In genomic region chr6:87104123-87104796, GRCm38 (mm10) we compare ENCODE assay signal across 27 mouse cellular contexts. TPM values are rescaled to one million over a fixed set of nuclear protein-coding genes. Genes with fewer than 3 reads are reported as not detected.
DNase-seq lines count a peak whose midpoint lies in the region; ATAC-seq and TF ChIP-seq lines count a peak whose summit lies in the region.
"Had no signal": no experiment of that assay in that cellular context is flagged by ENCODE, and none has a peak within 500 bp of the region (broad histone marks: within the 10 kb centered on the region; RNA-seq: fewer than 3 reads in every experiment).

D6Ertd527e (plus strand) TSS chr6:87104746.

- H3K9ac ChIP-seq in midbrain, embryonic 11.5 days (ENCODE audit: low read length) = no peak within 1 kb of the TSS
- no peak within 1 kb of the TSS for H3K9ac ChIP-seq in midbrain, embryonic 14.5 days (replicated peaks; ENCODE audit: low read length)
- no peak within 1 kb of the TSS for H3K9ac ChIP-seq in limb, embryonic 15.5 days
- H3K9ac ChIP-seq: forebrain, postnatal 0 days; heart, embryonic 13.5 days; hindbrain, embryonic 13.5 days had no signal

- TF ChIP-seq CTCF in thymus, adult 2 months (IDR thresholded peaks at IDR 0.05; ENCODE audit: borderline replicate concordance, control insufficient read depth, extremely low read depth, insufficient read depth, low read length, poor library complexity) = no peak

- intact Hi-C loops in heart, postnatal 25 days (cut with DNase I) = loop anchor here (5.0 kb wide), 1 partner anchor 108 kb away; no protein-coding TSS in a partner anchor

- 73% methylated on average over 11 of the region's 11 CpGs for WGBS in heart, embryonic 10.5 days
- 86% methylated on average over 11 of the region's 11 CpGs for WGBS in midbrain, embryonic 11.5 days
- WGBS in midbrain, embryonic 14.5 days = 88% methylated on average over 11 of the region's 11 CpGs
- WGBS in limb, embryonic 15.5 days = 81% methylated on average over 11 of the region's 11 CpGs
- WGBS in forebrain, embryonic 10.5 days = 87% methylated on average over 11 of the region's 11 CpGs
- 92% methylated on average over 11 of the region's 11 CpGs for WGBS in thymus, adult 2 months

- no peaks in the 10 kb centered on the region for H3K9me3 ChIP-seq in heart, embryonic 10.5 days
- no peaks in the 10 kb centered on the region for H3K9me3 ChIP-seq in midbrain, embryonic 11.5 days (ENCODE audit: control insufficient read depth, low read length)
- no peaks in the 10 kb centered on the region for H3K9me3 ChIP-seq in midbrain, embryonic 14.5 days (ENCODE audit: control insufficient read depth, low read length)
- H3K9me3 ChIP-seq in limb, embryonic 15.5 days = no peaks in the 10 kb centered on the region
- no peaks in the 10 kb centered on the region for H3K9me3 ChIP-seq in forebrain, embryonic 10.5 days
- H3K9me3 ChIP-seq: heart, embryonic 13.5 days; hindbrain, embryonic 10.5 days; hindbrain, embryonic 13.5 days had no signal

- H3K4me1 ChIP-seq in heart, embryonic 10.5 days = peaks cover 34% of the 10 kb centered on the region
- peaks cover 7% of the 10 kb centered on the region for H3K4me1 ChIP-seq in midbrain, embryonic 11.5 days (ENCODE audit: control insufficient read depth, insufficient read depth, low read length)
- H3K4me1 ChIP-seq in midbrain, embryonic 14.5 days (ENCODE audit: control insufficient read depth, insufficient read depth, low read length) = peaks cover 6% of the 10 kb centered on the region; the same call in 1 of the 2 replicates
- H3K4me1 ChIP-seq in limb, embryonic 15.5 days = peaks cover 43% of the 10 kb centered on the region
- peaks cover 31% of the 10 kb centered on the region for H3K4me1 ChIP-seq in forebrain, embryonic 10.5 days
- peaks cover 20% of the 10 kb centered on the region for H3K4me1 ChIP-seq in thymus, adult 2 months (replicated peaks; ENCODE audit: control insufficient read depth, insufficient read depth, low read length)

- no peak within 1 kb of the TSS for H3K4me3 ChIP-seq in heart, embryonic 10.5 days
- no peak within 1 kb of the TSS for H3K4me3 ChIP-seq in midbrain, embryonic 11.5 days (ENCODE audit: low read depth, low read length)
- H3K4me3 ChIP-seq in midbrain, embryonic 14.5 days (replicated peaks; ENCODE audit: low read depth, low read length) = no peak within 1 kb of the TSS
- H3K4me3 ChIP-seq in limb, embryonic 15.5 days = no peak within 1 kb of the TSS
- no peak within 1 kb of the TSS for H3K4me3 ChIP-seq in forebrain, embryonic 10.5 days
- H3K4me3 ChIP-seq in thymus, adult 2 months (ENCODE audit: control insufficient read depth, insufficient read depth, low read length) = no peak within 1 kb of the TSS
- H3K4me3 ChIP-seq: gastrocnemius, adult 2 months; heart, embryonic 13.5 days; hindbrain, embryonic 10.5 days; hindbrain, embryonic 13.5 days had no signal

- no peak for ATAC-seq in midbrain, embryonic 11.5 days (ENCODE audit: low FRiP score)
- no peak for ATAC-seq in midbrain, embryonic 14.5 days (ENCODE audit: low FRiP score, low TSS enrichment)
- ATAC-seq in limb, embryonic 15.5 days (ENCODE audit: insufficient number of reproducible peaks, low FRiP score, low TSS enrichment, low read depth) = no peak
- ATAC-seq: activated CD4-positive, CD25-positive, alpha-beta regulatory T cell, adult 4 months; CD4-positive, CD25-positive, alpha-beta regulatory T cell, adult 4 months; forebrain, embryonic 14.5 days; forebrain, postnatal 0 days; hindbrain, embryonic 16.5 days had no signal

- no peaks in the 10 kb centered on the region for H3K36me3 ChIP-seq in heart, embryonic 10.5 days
- no peaks in the 10 kb centered on the region for H3K36me3 ChIP-seq in midbrain, embryonic 11.5 days (ENCODE audit: control insufficient read depth, insufficient read depth, low read length)
- no peaks in the 10 kb centered on the region for H3K36me3 ChIP-seq in midbrain, embryonic 14.5 days (ENCODE audit: control insufficient read depth, insufficient read depth, low read length)
- H3K36me3 ChIP-seq in limb, embryonic 15.5 days = no peaks in the 10 kb centered on the region
- no peaks in the 10 kb centered on the region for H3K36me3 ChIP-seq in forebrain, embryonic 10.5 days (replicated peaks)
- no peaks in the 10 kb centered on the region for H3K36me3 ChIP-seq in thymus, adult 2 months (ENCODE audit: control insufficient read depth, insufficient read depth, low read length)
- H3K36me3 ChIP-seq: heart, embryonic 13.5 days; hindbrain, embryonic 10.5 days; hindbrain, embryonic 13.5 days had no signal

- no peak for TF ChIP-seq POLR2A in thymus, adult 2 months (IDR thresholded peaks at IDR 0.05; ENCODE audit: control insufficient read depth, extremely low read depth, insufficient read depth, low read length, poor library complexity)

- peaks cover 7% of the 10 kb centered on the region; the same call in 1 of the 2 replicates for H3K27me3 ChIP-seq in heart, embryonic 10.5 days (ENCODE audit: insufficient read depth, poor library complexity, severe bottlenecking)
- H3K27me3 ChIP-seq in midbrain, embryonic 11.5 days (ENCODE audit: control insufficient read depth, insufficient read depth, low read length) = no peaks in the 10 kb centered on the region
- H3K27me3 ChIP-seq in midbrain, embryonic 14.5 days (ENCODE audit: control insufficient read depth, insufficient read depth, low read length) = no peaks in the 10 kb centered on the region
- H3K27me3 ChIP-seq in limb, embryonic 15.5 days = no peaks in the 10 kb centered on the region
- no peaks in the 10 kb centered on the region for H3K27me3 ChIP-seq in forebrain, embryonic 10.5 days (ENCODE audit: poor library complexity, severe bottlenecking)
- H3K27me3 ChIP-seq in thymus, adult 2 months (ENCODE audit: control insufficient read depth, insufficient read depth, low read length) = no peaks in the 10 kb centered on the region
- H3K27me3 ChIP-seq: heart, embryonic 13.5 days; hindbrain, embryonic 13.5 days had no signal

- no peak within 1 kb of the TSS for H3K4me2 ChIP-seq in midbrain, embryonic 11.5 days
- H3K4me2 ChIP-seq in midbrain, embryonic 14.5 days (ENCODE audit: low read length) = no peak within 1 kb of the TSS
- no peak within 1 kb of the TSS for H3K4me2 ChIP-seq in limb, embryonic 15.5 days
- H3K4me2 ChIP-seq: heart, embryonic 13.5 days; hindbrain, embryonic 13.5 days had no signal

- peak; percentile 42 for DNase-seq in heart, embryonic 10.5 days (ENCODE audit: low spot score)
- no peak for DNase-seq in heart, postnatal 25 days (ENCODE audit: low spot score)
- DNase-seq in midbrain, embryonic 11.5 days (ENCODE audit: low spot score, missing footprints) = peak; percentile 44
- DNase-seq in midbrain, embryonic 14.5 days = no peak
- no peak for DNase-seq in forebrain, embryonic 10.5 days (ENCODE audit: extremely low spot score, low spot score)
- DNase-seq in thymus, adult 2 months = no peak
- DNase-seq: adrenal gland, adult 8-10 months; adrenal gland, postnatal 25 days; B cell, adult 2 months; cerebellum, adult 11-12 months; cerebellum, adult 8-10 months; cerebellum, postnatal 10 days; cerebellum, postnatal 36 days; embryo, embryonic 11 days; forebrain, postnatal 0 days; gastrocnemius, adult 2 months; gastrocnemius, postnatal 14 days; heart, adult 18-20 months; heart, postnatal 36 days had no signal

- H3K27ac ChIP-seq in heart, embryonic 10.5 days = no peak within 1 kb of the TSS
- H3K27ac ChIP-seq in midbrain, embryonic 11.5 days (ENCODE audit: low read depth, low read length) = no peak within 1 kb of the TSS
- no peak within 1 kb of the TSS for H3K27ac ChIP-seq in midbrain, embryonic 14.5 days (replicated peaks; ENCODE audit: low read depth, low read length)
- peak within 1 kb of the TSS; percentile 50; the same call in 1 of the 2 replicates for H3K27ac ChIP-seq in limb, embryonic 15.5 days
- no peak within 1 kb of the TSS for H3K27ac ChIP-seq in forebrain, embryonic 10.5 days
- no peak within 1 kb of the TSS for H3K27ac ChIP-seq in thymus, adult 2 months (ENCODE audit: control insufficient read depth, insufficient read depth, low read length)
- H3K27ac ChIP-seq: gastrocnemius, adult 2 months; heart, embryonic 13.5 days; hindbrain, embryonic 10.5 days; hindbrain, embryonic 13.5 days had no signal

RNA-seq across cellular contexts. Expression of gene D6Ertd527e, which starts in this region (rescaled TPM):
- not detected in 2 replicates for polyA plus RNA-seq in heart, embryonic 10.5 days (2016; fragmentation: Nextera tagmentation; extraction: Ambion mirVana)
- not detected for total RNA-seq in heart, postnatal 25 days (2021)
- polyA plus RNA-seq in midbrain, embryonic 11.5 days (2014; fragmentation: Nextera tagmentation; extraction: Ambion mirVana) = 0.19 TPM in 1 of 2 replicates, not detected in the other
- polyA plus RNA-seq in midbrain, embryonic 14.5 days (2014; fragmentation: Nextera tagmentation; extraction: Ambion mirVana) = 0.23 TPM in 1 of 2 replicates, not detected in the other
- 0.44 and 0.97 TPM in 2 replicates for polyA plus RNA-seq in limb, embryonic 15.5 days (2015; fragmentation: Nextera tagmentation; extraction: Ambion mirVana)
- polyA plus RNA-seq in forebrain, embryonic 10.5 days (2016; fragmentation: Nextera tagmentation; extraction: Ambion mirVana) = 0.09 and 0.19 TPM in 2 replicates
- 1.1 and 1.4 TPM in 2 replicates for polyA plus RNA-seq in thymus, adult 2 months (2012; rRNA removed)
- total RNA-seq: forebrain, postnatal 0 days; gastrocnemius, adult 2 months; gastrocnemius, postnatal 14 days; heart, adult 18-20 months; heart, postnatal 36 days had no signal
- polyA plus RNA-seq: CD4-positive, CD25-positive, alpha-beta regulatory T cell, adult 4 months; forebrain, embryonic 14.5 days had no signal

Comparison
In these comparisons a context has a peak if more than half of its experiments do, and no peak if none do; other contexts are left out.
1. Peak in DNase-seq in heart, embryonic 10.5 days; RNA of the gene not detected or under 1 TPM.
2. Peak in DNase-seq in midbrain, embryonic 11.5 days; RNA of the gene not detected or under 1 TPM.